8 mouse cellular contexts compared by ENCODE assay signal in genomic region chr13:51845072-51845471, GRCm38 (mm10). TPM values are rescaled to one million over a fixed set of nuclear protein-coding genes. Genes with fewer than 3 reads are reported as not detected.
A peak's percentile ranks its signal among the peaks of the same experiment; 100 is the strongest.
DNase-seq lines count a peak whose midpoint lies in the region; ATAC-seq and TF ChIP-seq lines count a peak whose summit lies in the region.

No protein-coding gene starts in this region.

- H3K27me3 ChIP-seq in heart, embryonic 15.5 days, result peaks cover 19% of the 10 kb centered on the region
- H3K27me3 ChIP-seq in midbrain, embryonic 11.5 days (ENCODE audit: control insufficient read depth, insufficient read depth, low read length), result peaks cover 50% of the 10 kb centered on the region

- no peaks in the 10 kb centered on the region for H3K9me3 ChIP-seq in heart, embryonic 15.5 days (replicated peaks)
- no peaks in the 10 kb centered on the region for H3K9me3 ChIP-seq in midbrain, embryonic 11.5 days (ENCODE audit: control insufficient read depth, low read length)

- TF ChIP-seq POLR2A in brain, embryonic 14.5 days (IDR thresholded peaks at IDR 0.05; ENCODE audit: borderline replicate concordance, extremely low read depth, insufficient read depth, insufficient read length, poor library complexity, severe bottlenecking), result no peak

- no peak for TF ChIP-seq CTCF in brain, embryonic 14.5 days (IDR thresholded peaks at IDR 0.05; ENCODE audit: borderline replicate concordance, extremely low read depth, insufficient read depth, insufficient read length)

- DNase-seq in lung, adult 18-20 months, result peak; percentile 28 to 40
- DNase-seq in lung, postnatal 10 days, result no peak
- DNase-seq in brain, embryonic 14.5 days (ENCODE audit: low read depth), result peak; percentile 50
- peak; percentile 64 for DNase-seq in kidney, postnatal 14 days
- peak; percentile 92 for DNase-seq in midbrain, embryonic 11.5 days (ENCODE audit: low spot score, missing footprints)
- DNase-seq in thymus, postnatal 25 days, result peak; percentile 24

- peak overlapping the region; percentile 95 for H3K27ac ChIP-seq in heart, embryonic 15.5 days
- H3K27ac ChIP-seq in midbrain, embryonic 11.5 days (ENCODE audit: low read depth, low read length), result peak overlapping the region; percentile 78; the same call in 1 of the 2 replicates

- peak overlapping the region; percentile 72; the same call in 1 of the 2 replicates for H3K9ac ChIP-seq in heart, embryonic 15.5 days
- H3K9ac ChIP-seq in midbrain, embryonic 11.5 days (ENCODE audit: low read length), result no peak overlapping the region; the same call in 1 of the 2 replicates

- peak overlapping the region; percentile 97 for H3K4me2 ChIP-seq in heart, embryonic 15.5 days
- H3K4me2 ChIP-seq in midbrain, embryonic 11.5 days, result peak overlapping the region; percentile 41; the same call in 1 of the 2 replicates

- 7% methylated on average over 10 of the region's 10 CpGs for WGBS in heart, embryonic 15.5 days
- 7% methylated on average over 10 of the region's 10 CpGs for WGBS in midbrain, embryonic 11.5 days

- H3K4me1 ChIP-seq in heart, embryonic 15.5 days (replicated peaks), result peaks cover 40% of the 10 kb centered on the region
- H3K4me1 ChIP-seq in midbrain, embryonic 11.5 days (ENCODE audit: control insufficient read depth, insufficient read depth, low read length), result peaks cover 41% of the 10 kb centered on the region

- H3K4me3 ChIP-seq in heart, embryonic 15.5 days, result peak overlapping the region; percentile 79
- H3K4me3 ChIP-seq in midbrain, embryonic 11.5 days (ENCODE audit: low read depth, low read length), result peak overlapping the region; percentile 22; the same call in 1 of the 2 replicates

- H3K36me3 ChIP-seq in heart, embryonic 15.5 days, result no peaks in the 10 kb centered on the region
- no peaks in the 10 kb centered on the region for H3K36me3 ChIP-seq in midbrain, embryonic 11.5 days (ENCODE audit: control insufficient read depth, insufficient read depth, low read length)

- no peak for ATAC-seq in heart, embryonic 15.5 days (replicated peaks; ENCODE audit: insufficient number of reproducible peaks, insufficient read depth, low FRiP score, low read depth)
- ATAC-seq in midbrain, embryonic 11.5 days (ENCODE audit: low FRiP score), result no peak
- ATAC-seq in megakaryocyte-erythroid progenitor cell, adult 5-6 weeks (replicated peaks; ENCODE audit: low FRiP score, low TSS enrichment, poor library complexity, severe bottlenecking), result no peak

RNA-seq across cellular contexts. Expression of gene Gadd45g, which starts 1.4 kb away (rescaled TPM):
- polyA plus RNA-seq in brain, embryonic 14.5 days (2012; rRNA removed), result 78.9 and 148 TPM in 2 replicates
- 47.3 and 49.1 TPM in 2 replicates for polyA plus RNA-seq in heart, embryonic 15.5 days (2015; fragmentation: Nextera tagmentation; extraction: Ambion mirVana)
- polyA plus RNA-seq in midbrain, embryonic 11.5 days (2014; fragmentation: Nextera tagmentation; extraction: Ambion mirVana), result 252 and 256 TPM in 2 replicates
- total RNA-seq in megakaryocyte-erythroid progenitor cell, adult 5-6 weeks (2014; fragmentation: Nextera tagmentation), result 3.4 and 6.4 TPM in 2 replicates
- total RNA-seq in megakaryocyte-erythroid progenitor cell, adult 5-6 weeks (2017), result 11.5 and 12.9 TPM in 2 replicates

RNA-seq across cellular contexts. Expression of gene Sema4d, which starts 51.5 kb away (rescaled TPM):
- polyA plus RNA-seq in brain, embryonic 14.5 days (2012; rRNA removed), result 20.4 and 25.6 TPM in 2 replicates
- 14.7 and 19.8 TPM in 2 replicates for polyA plus RNA-seq in heart, embryonic 15.5 days (2015; fragmentation: Nextera tagmentation; extraction: Ambion mirVana)
- 4.9 and 5.0 TPM in 2 replicates for polyA plus RNA-seq in midbrain, embryonic 11.5 days (2014; fragmentation: Nextera tagmentation; extraction: Ambion mirVana)
- 38.5 and 38.8 TPM in 2 replicates for total RNA-seq in megakaryocyte-erythroid progenitor cell, adult 5-6 weeks (2014; fragmentation: Nextera tagmentation)
- 16.0 and 18.0 TPM in 2 replicates for total RNA-seq in megakaryocyte-erythroid progenitor cell, adult 5-6 weeks (2017)
